Mouse (Mus musculus) mesoderm, embryonic 11.5 days (tissue): Measurements from ENCODE around the gene Zfpm1.

Experiments
- DNase-seq: peaks from one replicate; pipeline ENCODE4 v3.0.0-alpha.2; 2012; ENCODE audit warnings: low read depth, low spot score

Gene Zfpm1

DNA sequence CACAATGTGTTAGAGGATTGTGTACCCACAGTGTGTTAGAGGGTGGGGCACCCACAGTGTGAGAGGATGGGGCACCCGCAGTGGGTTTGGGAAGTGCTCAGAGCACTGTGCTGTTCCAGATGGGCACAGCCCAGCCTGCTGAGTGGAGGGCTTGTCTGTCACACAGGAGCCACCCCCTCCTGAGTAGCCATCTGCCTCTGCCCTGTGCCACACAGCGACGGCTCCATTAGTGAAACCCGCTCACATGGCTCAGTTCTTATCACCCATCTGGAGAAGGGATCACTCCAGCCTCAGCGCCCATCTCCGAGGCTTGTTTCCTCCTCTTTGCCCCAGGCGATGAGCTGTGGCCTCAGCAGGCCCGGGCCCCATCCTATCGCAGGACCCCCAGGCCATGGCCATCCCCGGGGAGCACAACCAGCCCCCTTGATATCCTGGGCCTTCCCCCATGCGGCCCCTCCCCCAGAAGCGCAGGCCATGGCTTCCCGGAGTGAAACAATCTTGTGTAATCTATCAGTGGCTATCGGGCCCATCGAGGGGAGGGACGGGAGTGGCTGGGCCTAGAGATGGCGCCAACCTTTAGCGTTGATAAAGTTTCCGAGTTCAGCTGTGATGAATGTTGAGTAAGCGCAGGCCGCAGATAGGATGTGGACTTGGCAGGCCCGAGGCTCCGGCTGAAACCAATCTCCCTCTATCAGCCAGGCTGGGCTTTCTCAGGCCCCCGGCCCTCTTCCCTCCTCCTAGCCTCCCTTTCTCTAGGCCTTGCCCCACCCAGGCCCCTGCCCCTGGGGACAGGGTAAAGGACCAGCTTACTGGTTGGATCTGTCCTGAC is 14.4 kb downstream of the Zfpm1 start:
- no peak for DNase-seq

DNA sequence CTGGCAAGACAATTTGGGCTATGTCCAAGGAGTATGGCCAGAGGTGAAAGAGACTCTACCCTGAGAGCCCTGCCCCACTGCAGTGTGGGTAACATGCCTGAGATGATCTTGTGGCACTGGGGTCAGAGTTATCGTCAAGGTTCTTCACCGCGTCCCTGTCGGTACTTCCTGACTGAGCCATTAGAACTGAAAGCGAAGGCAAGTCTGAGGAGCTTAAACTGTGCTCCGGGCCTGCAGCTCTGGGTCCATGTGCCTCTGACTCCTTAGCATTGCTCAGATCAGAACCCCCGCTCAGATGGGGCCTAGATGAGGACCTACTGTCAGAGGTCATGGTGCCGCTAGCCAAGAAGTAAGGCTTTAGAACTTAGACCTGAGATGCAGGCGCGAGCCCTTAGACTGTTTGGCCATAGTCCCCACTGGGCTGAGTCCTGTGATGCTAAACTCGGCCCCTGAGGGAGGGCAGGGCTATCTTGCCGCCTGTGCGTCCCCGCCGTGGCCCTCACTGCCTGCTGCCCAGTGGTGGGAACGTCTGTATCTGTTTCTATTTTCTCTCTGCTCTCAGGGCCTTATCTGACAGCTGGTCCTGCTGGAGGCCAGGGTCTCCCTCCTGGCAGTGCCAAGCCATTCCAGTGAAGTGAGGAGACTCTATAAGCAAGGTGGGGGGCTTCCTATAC is 17.8 kb downstream of the Zfpm1 start:
- no peak for DNase-seq

DNA sequence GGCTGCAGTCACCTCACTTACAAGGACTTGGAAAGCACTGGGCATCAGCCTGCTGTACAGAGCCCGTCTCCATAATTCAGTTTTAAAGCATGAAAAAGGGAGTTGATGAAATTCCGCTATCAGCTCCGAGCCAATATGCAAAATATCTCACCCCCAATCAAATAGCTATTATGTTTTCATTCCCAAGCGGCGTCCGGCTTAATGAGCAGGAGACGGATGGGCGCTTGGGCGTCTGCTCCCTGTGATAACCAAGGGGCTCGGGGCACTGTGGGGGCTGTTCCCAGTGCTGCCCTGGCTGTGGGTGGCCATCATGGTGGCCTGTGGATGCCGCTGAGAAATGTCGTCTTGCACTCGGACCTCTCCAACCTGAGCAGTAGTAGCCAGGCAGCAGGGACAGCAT is 19.1 kb downstream of the Zfpm1 start:
- no peak for DNase-seq

DNA sequence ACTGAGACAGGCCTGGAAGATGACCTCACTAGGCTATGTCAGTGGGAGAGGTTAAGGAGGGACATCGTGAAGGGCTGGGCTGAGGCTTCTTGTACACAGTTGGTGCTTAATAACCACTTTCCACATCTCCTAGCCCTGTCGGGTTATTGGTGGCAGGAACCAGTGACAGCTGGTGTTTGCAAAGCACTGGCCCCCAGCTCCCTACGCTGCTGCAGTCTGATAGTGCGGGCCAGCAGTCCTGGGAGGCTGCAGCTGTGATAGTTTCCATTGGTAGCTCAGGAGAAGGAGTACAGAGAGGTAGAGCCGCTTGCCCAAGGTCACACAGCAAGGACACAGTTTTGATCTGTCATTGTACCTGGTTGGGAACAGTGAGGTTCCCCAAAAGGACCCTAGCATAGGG is 19.9 kb downstream of the Zfpm1 start:
- DNase-seq: no peak

DNA sequence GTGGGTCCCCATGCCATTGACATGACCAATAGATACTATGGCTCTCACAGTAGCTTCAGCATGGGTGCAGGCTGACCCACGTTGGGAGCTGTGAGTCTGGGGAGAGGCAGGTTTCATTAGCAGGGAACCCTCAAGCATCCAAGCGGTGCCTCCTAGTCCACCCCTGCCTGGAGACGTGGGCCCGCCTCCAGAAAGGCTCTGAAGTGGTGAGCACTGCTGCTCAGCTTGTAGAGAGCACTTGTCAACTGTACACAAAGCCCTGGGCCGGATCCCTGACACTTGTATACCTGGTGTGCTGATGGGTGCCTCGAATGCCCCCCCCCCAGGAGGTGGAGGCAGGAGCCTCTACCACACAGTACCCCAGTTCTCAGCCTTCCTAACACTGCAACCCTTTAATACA is 21.5 kb downstream of the Zfpm1 start:
- DNase-seq: no peak

DNA sequence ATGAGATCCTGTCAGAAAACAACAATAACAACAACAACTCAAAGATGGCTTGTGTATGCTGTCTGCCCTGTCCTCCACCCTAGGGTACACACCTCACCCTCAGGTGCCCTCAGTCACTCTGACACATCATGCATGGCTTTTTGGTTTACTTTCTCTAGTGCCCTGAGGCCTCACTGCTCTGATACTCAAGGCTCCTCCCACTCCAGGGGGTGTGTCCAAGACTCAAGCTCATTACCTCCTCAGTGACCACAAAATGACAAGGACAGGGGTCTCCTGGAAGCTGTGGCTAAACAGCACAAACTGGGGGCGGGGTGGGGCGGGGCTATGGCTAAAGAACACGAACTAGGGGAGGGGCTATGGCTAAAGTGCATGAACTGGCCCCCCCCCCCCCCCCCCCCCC is 22.1 kb downstream of the Zfpm1 start:
- no peak for DNase-seq

DNA sequence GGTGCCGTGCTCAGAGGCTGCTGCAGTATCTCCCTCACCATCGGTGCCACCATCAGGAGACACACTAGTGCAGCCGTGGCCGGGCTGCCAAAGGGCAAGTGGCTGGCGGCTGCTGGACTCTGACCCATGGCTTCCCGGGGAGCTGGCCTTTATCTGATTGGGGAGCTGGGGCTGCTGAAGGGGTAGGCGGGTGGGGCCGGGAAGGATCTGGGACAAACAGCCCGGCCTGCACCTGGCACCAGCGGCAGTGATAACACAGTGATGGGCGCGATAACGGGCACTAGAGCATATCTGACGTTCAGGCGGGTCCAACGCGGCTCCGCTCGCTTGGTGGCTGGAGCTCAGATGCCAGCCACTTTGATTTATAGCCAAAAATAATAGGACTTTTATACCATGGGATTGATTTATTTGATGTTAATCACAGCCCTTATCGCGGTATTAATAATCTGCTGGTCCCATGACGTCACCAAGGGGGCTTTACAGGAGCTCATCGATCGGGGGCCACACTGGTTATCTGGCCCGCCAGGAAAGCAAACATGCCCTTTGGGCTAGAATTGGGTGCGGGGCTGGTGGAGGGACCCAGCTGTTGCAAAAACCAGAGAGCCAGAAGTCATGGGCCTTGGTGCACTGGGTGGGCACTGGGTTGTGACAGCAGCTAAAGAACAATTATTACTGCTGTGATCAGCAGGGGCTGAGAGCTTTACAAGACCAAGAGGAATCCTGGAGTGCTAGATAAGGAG is 24.9 kb downstream of the Zfpm1 start:
- no peak for DNase-seq

DNA sequence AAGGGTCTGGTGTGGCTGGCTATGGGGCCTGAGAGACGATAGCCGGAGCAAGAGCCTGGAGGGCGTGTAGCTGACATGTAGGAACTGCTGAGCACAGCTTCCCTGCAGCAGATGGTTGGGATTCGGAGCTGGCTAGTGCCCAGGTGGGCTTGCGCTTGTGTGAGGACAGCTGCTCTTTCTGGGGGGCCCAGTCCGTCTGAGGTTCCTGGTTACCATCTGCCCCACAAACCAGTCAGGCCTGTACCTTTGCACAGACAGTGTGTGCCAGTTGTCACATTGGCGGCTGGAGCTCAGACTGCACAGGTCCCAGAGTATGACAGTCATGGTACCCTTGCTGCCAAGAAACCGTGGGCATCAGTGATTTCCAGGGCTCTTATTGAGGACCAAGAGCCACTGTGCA is 25.9 kb downstream of the Zfpm1 start:
- no peak for DNase-seq

DNA sequence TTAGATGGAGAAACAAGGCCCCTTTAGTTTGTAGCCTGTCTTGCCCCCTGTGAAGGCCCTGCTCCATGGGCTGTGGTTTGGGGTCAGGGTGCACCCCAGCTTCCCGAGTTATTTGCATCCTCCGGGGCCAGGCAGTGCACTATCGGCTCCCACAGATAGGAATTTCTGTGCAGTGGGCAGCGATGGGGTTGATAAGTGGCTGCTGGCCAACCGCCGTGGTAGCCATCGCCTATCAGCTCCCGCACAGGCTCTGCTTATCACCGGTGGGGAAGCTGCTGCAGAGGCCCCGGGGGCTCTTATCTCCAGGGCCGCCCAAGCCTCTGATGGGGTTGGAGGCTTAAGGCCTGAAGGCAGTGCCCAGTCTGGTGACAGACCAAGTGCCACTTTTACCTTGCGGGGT is 27.3 kb downstream of the Zfpm1 start:
- no peak for DNase-seq

DNA sequence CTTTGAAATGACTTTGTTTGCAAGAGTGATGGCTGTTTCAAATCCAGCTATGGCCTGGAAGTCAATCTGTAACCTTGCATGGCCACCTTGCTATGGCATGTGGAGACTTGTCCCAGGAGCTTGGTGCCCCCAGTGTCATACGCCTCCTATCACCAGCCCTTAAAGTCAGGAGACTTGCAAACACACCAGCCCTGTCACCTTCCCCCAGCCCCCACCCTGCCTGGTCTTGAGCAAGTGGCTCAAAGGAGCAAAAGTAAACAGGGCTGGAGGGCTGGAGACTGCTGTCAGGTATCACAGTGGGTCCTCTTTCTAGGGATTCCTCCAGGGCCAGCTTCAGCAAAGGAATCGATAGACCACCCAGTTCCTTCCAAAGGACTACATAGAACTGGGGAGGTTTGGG is 29.2 kb downstream of the Zfpm1 start:
- DNase-seq: no peak

DNA sequence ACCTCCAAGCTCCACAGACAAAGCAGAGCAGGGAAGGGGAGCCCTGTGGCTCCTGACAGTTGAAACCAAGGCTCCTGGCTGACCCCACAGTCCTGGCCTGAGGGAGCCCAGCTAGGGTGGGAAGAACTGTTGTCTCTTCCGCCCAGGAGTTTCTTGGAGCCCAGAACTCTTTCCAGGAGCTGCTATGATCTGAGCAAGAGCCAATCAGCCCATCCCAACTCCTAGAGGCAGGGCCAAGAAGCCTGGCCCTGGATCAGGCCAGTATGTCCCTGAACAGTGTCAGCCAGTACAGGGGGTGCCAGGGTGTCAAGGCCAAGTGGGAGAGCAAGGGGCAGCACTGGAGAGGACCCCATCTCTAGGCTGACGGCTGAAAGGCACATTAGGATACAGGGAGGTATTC is 30.6 kb downstream of the Zfpm1 start:
- no peak for DNase-seq

DNA sequence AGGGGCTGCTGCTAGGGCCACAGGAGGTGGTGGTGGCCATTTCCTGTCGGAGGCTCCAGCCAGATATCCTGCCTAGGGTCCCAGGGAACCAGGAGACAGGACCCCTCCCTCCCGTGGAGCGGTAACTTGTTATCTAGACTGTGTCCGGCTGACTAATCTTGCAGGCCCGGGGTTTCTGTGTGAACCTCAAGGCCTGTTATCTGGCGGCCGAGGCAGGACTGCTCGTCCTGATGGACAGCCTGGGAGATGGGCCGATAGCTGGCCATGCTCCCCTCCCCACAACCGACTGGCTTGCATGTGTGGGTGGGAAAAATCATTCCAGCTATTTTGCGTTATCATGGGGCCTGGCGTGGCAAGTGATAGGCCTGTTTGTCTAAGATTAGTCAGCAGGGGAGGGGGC is 31.4 kb downstream of the Zfpm1 start:
- DNase-seq: no peak

DNA sequence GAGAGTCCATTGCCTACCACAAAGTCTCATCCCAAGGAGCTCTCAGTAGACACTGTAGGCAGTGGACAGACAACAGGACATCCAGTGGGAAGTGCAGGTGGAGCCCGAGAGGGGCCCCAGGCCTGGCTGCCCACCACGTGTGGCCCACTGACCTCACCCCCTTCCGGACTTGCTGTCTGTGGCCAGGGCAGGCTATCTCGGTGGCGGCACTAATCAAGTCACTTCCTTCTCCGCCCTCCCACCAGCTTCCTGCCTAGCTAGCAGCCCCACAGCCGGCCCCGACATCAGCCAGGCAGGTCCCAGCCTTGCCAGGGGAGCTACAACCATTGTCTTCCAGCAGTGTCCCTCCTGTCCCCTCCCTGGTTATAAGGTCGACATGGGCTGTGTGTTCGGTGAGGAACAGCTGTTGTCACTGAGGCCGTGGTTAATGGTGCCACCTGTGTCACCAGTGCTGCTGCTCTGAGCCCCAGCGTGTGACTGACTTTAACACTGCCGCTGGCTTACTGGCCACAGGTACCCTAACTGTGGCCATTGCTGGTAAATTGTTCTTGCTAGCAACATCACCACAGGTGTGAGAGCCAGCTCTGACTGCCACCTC is 33.1 kb downstream of the Zfpm1 start:
- no peak for DNase-seq

DNA sequence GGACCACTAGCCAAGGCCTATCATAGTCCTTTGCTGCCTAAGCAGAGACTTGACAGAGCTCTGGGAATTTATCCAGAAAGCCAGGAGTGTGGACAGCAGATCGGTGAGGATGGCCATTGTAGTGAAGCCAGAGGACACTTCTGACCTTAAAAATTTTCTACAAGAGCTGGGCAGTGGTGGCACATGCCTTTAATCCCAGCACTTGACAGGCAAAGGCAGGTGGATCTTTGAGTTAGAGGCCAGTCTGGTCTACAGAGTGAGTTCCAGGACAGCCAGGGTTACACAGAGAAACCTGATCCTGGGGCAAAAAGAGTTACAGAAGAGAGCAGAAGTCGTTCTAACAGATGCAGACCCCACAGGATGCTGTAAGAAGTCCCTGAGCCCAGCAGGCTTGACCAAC is 34.5 kb downstream of the Zfpm1 start:
- no peak for DNase-seq

DNA sequence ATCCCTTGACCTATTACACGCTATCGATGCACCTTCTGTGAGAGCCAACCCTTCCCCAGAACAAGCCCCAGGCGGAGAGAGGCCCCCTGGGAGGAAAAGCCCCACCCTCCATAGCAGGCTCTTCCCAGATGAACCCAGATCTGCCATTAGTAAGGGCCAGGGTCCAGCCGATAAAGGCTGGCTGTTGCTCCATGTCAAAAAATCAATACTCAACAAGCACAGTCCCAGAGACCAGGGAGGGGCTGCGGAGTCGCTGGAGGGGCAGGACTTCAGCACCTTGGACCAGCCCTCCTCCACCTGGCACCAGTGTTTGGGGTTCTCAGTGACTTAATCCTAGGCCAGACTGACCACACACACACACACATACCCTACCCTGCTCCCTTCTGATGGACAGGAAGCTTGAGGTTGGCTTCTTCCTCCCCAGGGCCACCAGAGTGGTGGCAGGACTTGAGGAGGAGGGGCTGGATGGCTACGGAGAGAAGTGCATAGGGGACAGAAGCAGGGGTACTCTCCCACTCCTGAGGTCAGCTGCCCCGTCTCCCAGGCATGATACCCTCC is 36.1 kb downstream of the Zfpm1 start:
- no peak for DNase-seq

DNA sequence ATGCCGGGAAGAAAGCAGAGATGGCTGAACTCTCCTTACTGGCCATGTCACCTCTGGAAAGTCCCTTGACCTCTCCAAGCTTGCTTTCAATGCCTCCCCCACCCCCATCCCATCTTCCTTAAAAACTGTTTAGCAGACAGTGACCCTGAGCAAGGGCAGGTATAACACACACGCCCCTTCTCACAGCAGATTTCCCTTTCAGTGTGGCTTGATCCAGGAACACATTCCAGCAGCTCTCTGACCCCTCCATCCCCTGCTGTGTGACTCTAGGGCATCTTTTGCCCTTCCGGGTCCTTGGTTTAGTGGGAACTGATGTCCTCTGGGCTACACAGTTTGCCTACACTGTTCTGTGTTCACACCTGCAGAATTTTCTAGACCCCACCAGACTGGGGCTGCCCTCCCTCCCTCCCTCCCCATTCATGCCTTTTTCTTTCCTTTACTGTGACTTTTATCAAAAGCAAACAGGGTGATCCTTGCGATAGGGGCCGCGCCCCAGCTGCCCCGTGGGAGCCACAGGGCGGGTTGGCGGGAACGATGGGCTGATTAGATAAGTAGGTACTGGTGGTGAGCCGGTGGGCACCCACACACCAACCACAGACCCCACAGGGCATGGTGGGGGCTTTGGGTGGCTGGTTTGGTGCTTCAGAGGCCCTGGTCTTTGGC is 37.2 kb downstream of the Zfpm1 start:
- DNase-seq: no peak

DNA sequence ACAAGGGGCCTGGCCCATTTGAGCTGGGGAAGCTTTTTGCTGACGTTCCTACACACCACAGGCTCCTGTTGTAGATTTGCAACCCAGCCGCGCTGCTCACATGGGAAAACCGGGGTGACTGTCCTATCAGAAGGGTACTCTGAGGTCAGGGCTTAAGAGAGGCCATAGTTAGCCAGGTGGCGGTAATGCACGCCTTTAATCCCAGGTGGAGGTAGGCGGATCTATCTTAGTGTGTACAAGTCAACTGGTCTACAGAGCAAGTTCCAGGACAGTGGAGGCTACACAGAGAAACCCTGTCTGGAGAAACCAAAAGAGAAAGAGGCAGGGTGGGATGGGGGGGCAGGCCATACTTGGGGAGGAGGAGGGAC is 37.8 kb downstream of the Zfpm1 start:
- no peak for DNase-seq

DNA sequence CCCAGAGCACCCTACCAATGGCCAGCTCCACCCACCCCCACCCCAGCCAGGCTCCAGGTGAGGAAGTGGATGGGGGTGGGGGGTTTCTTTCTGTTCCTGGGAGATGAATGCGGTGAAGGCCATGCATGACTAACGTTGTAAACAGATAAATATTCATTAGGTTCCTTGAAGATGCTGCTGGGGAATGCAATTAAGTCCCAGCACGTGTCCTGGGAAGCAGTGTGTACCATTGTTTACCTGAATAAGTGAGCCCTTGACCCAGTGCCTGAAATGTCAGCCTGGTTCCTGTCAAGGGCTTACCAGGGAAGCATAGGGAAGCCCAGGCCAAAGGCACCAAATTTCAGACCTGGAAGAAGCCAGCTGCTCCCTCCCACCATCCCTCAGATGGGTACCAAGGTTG is 38.6 kb downstream of the Zfpm1 start:
- DNase-seq: no peak

DNA sequence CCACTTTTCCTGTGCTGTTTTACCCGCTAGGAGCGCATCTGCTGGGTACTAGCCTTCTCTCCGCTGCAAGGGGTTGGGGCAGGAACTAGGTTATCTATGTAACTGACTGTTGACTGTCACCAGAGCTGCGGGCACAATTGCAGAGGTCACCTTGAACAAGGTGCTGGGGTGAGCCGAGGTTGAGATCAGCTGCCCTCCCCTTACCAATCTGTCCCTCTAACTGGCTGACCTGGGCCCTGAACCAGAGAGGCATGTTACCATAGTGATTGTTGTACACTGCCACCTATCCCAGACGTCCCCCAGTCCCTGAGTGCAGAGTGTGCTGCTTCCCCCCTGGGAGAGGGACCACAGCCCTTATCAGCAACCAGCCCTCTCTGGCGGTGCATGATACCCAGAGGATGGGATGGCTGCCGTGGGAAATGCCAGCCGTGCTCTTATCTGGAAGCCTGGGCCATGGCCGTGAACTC is 39.5 kb downstream of the Zfpm1 start:
- DNase-seq: no peak

DNA sequence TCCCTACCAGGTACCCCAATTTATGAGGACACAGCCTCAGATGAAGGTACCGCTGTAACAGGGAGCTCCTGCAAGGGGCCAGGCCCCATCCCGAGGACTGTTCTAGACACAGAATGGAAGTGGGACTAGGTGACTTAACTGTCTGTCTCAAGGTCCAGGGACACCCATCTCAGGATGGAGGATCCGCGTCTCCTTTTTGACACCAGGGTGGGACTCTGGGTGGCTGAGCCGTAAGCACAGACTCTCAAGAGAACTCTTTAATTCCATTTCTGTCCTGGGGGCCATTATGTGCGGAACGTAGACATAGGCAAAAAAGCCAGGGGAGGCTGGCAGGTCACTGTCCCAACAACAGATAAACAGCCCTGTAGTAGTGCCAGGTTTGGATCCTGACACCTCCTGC is 40.2 kb downstream of the Zfpm1 start:
- no peak for DNase-seq

DNA sequence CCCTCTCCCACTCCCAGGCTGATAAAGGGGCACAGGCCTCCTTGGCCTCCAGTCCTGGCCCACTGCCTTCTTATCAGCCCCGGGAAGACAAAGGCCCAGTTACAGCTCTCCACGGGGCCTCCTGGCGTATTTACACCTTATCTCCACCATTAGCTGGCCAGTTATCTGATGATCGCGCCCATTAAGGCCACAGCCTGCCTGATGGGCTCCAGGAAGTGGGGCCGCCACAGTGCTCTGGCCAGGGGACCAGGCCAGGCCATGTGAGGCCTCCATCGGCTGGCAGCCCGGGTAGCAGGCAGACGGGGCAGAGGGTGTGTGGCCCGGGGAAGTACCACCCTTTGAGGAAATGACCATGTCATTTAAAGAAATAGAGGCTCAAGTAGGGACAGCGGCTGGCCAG is 40.9 kb downstream of the Zfpm1 start:
- DNase-seq: no peak
